Mouse (Mus musculus) hindbrain, embryonic 14.5 days (tissue): ENCODE results near the gene Kpna7. TPM values are rescaled to one million over a fixed set of nuclear protein-coding genes. Genes with fewer than 3 reads are reported as not detected.

ENCODE experiments used
- ATAC-seq: fragments of 200-750 bp; cut with Nextera tagmentation; 2 replicates; pipeline ENCODE4 v1.8.0; 2017; ENCODE audit warnings: moderate number of reproducible peaks, mild to moderate bottlenecking, moderate TSS enrichment, moderate library complexity; ENCODE audit not compliant: low FRiP score
- DNase-seq: peaks from one replicate; pipeline ENCODE4 v3.0.0-alpha.2; 2015; ENCODE audit warnings: low spot score
- H3K27ac ChIP-seq: fragments of 300-500 bp; sonication (generic); 2 replicates; pipeline ENCODE4 v1.5.1; 2014; ENCODE audit warnings: mild to moderate bottlenecking, moderate library complexity
- H3K27me3 ChIP-seq: fragments of 300-500 bp; sonication (generic); 2 replicates; pipeline ENCODE4 v1.6.1; 2014; ENCODE audit warnings: mild to moderate bottlenecking, low read length, mixed read lengths; ENCODE audit not compliant: control insufficient read depth, insufficient read depth
- H3K36me3 ChIP-seq: fragments of 300-500 bp; sonication (generic); replicated peaks from 2 replicates; pipeline ENCODE4 v1.6.1; 2014; ENCODE audit not compliant: control insufficient read depth, insufficient read depth
- H3K4me1 ChIP-seq: fragments of 300-500 bp; sonication (generic); replicated peaks from 2 replicates; pipeline ENCODE4 v1.6.1; 2014; ENCODE audit warnings: antibody characterized with exemption, low read length, mixed read lengths; ENCODE audit not compliant: control insufficient read depth, insufficient read depth
- H3K4me2 ChIP-seq: fragments of 300-500 bp; sonication (generic); replicated peaks from 2 replicates; pipeline ENCODE4 v1.6.1; 2014; ENCODE audit warnings: mild to moderate bottlenecking, moderate library complexity
- H3K4me3 ChIP-seq: fragments of 300-500 bp; sonication (generic); replicated peaks from 2 replicates; pipeline ENCODE4 v1.5.1; 2014; ENCODE audit warnings: mild to moderate bottlenecking, low read length
- H3K9ac ChIP-seq: fragments of 300-500 bp; sonication (generic); 2 replicates; pipeline ENCODE4 v1.6.1; 2014
- H3K9me3 ChIP-seq: fragments of 300-500 bp; sonication (generic); 2 replicates; pipeline ENCODE4 v1.6.1; 2016; ENCODE audit warnings: low read length; ENCODE audit not compliant: control insufficient read depth
- WGBS: fragments of 180-500 bp; shearing (Covaris S2); extraction: QIAGEN DNeasy Blood & Tissue Kit; methylation state at CpG from one replicate; pipeline ENCODE4 v1.1.7; 2014; 5-methylcytosine and 5-hydroxymethylcytosine counted together
- polyA plus RNA-seq: library from polyadenylated mRNA; unstranded; fragments of >200 nt; fragmentation: Nextera tagmentation; extraction: Ambion mirVana; gene quantifications from 2 replicates; pipeline ENCODE4 v1.2.1, GENCODE M21; 2014

The Kpna7 gene
- polyA plus RNA-seq, 1 experiment from 2014 or later, result not detected

GRCm38 (mm10) chr5:144964872-144965638 lies 118.8 kb downstream of the Kpna7 start:
- Histone ChIP-seq H3K4me3 (peak overlapping the region; percentile 94), H3K27me3 (no peaks in the 10 kb centered on the region), H3K9me3 (no peaks in the 10 kb centered on the region), H3K9ac (peak overlapping the region; percentile 99), H3K4me1 (peaks cover 31% of the 10 kb centered on the region), H3K4me2 (peak overlapping the region; percentile 79), H3K27ac (peak overlapping the region; percentile 92), H3K36me3 (0 out of 2 replicates have a peak, but pooled peaks cover 1% of the 10 kb centered on the region)
- DNase-seq, result peak; percentile 76
- WGBS, result under 1% methylated on average over 24 of the region's 56 CpGs
- peak; percentile 82 for ATAC-seq

- no peak overlapping the region for H3K9ac ChIP-seq
- WGBS, result 29% methylated on average over 8 of the region's 8 CpGs
Measured at GRCm38 (mm10) chr5:144964465-144964864, 119.4 kb downstream of the Kpna7 start.

GRCm38 (mm10) chr5:144963817-144964261 lies 120.0 kb downstream of the Kpna7 start:
- DNase-seq (peak; percentile 40), ATAC-seq (peak; percentile 14; the same call in 1 of the 2 replicates)
- 7% methylated on average over 13 of the region's 13 CpGs for WGBS
- H3K9me3 ChIP-seq, result no peaks in the 10 kb centered on the region
- peak overlapping the region; percentile 79 for H3K4me2 ChIP-seq
- H3K27ac ChIP-seq, result peak overlapping the region; percentile 68
- H3K36me3 ChIP-seq, result 0 out of 2 replicates have a peak, but pooled peaks cover 3% of the 10 kb centered on the region
- H3K9ac ChIP-seq, result 0 out of 2 replicates have a peak overlapping the region, but pooled peaks have one; percentile 31
- H3K27me3 ChIP-seq, result no peaks in the 10 kb centered on the region
- H3K4me3 ChIP-seq, result peak overlapping the region; percentile 94
- peaks cover 31% of the 10 kb centered on the region for H3K4me1 ChIP-seq

More at GRCm38 (mm10) chr5:144964465-144964864, 119.4 kb downstream of the Kpna7 start:
- H3K36me3 ChIP-seq, result 0 out of 2 replicates have a peak, but pooled peaks cover 3% of the 10 kb centered on the region
- no peaks in the 10 kb centered on the region for H3K27me3 ChIP-seq
- peak overlapping the region; percentile 79 for H3K4me2 ChIP-seq
- ATAC-seq (peak; percentile 56), DNase-seq (no peak)
- H3K27ac ChIP-seq, result no peak overlapping the region
- peak overlapping the region; percentile 94 for H3K4me3 ChIP-seq
- H3K9me3 ChIP-seq, result no peaks in the 10 kb centered on the region
- peaks cover 31% of the 10 kb centered on the region for H3K4me1 ChIP-seq

- no peaks in the 10 kb centered on the region for H3K27me3 ChIP-seq
- 0 out of 2 replicates have a peak, but pooled peaks cover 3% of the 10 kb centered on the region for H3K36me3 ChIP-seq
- 0 out of 2 replicates have a peak overlapping the region, but pooled peaks have one; percentile 31 for H3K9ac ChIP-seq
- peak overlapping the region; percentile 68 for H3K27ac ChIP-seq
- H3K4me1 ChIP-seq, result peaks cover 31% of the 10 kb centered on the region
- H3K9me3 ChIP-seq, result no peaks in the 10 kb centered on the region
- peak overlapping the region; percentile 79 for H3K4me2 ChIP-seq
- ATAC-seq (no peak), DNase-seq (no peak)
- H3K4me3 ChIP-seq, result peak overlapping the region; percentile 94
- 55% methylated on average over 3 of the region's 3 CpGs for WGBS
Measured at GRCm38 (mm10) chr5:144963401-144963800, 120.4 kb downstream of the Kpna7 start.

- Histone ChIP-seq H3K4me1 (peaks cover 13% of the 10 kb centered on the region), H3K36me3 (0 out of 2 replicates have a peak, but pooled peaks cover 3% of the 10 kb centered on the region), H3K27ac (no peak overlapping the region), H3K4me3 (no peak overlapping the region), H3K27me3 (no peaks in the 10 kb centered on the region), H3K4me2 (no peak overlapping the region), H3K9ac (no peak overlapping the region), H3K9me3 (no peaks in the 10 kb centered on the region)
- WGBS, result 86% methylated on average over 9 of the region's 9 CpGs
- DNase-seq, result no peak
- ATAC-seq, result no peak
Measured at GRCm38 (mm10) chr5:144958271-144958670, 125.6 kb downstream of the Kpna7 start.

- Histone ChIP-seq H3K4me3 (no peak overlapping the region), H3K4me1 (0 out of 2 replicates have a peak, but pooled peaks cover 5% of the 10 kb centered on the region), H3K9ac (no peak overlapping the region), H3K27me3 (no peaks in the 10 kb centered on the region), H3K27ac (no peak overlapping the region), H3K9me3 (no peaks in the 10 kb centered on the region), H3K36me3 (no peaks in the 10 kb centered on the region), H3K4me2 (no peak overlapping the region)
- 88% methylated on average over 7 of the region's 7 CpGs for WGBS
- no peak for DNase-seq
- ATAC-seq, result no peak
Measured at GRCm38 (mm10) chr5:144954432-144954831, 129.4 kb downstream of the Kpna7 start.

GRCm38 (mm10) chr5:144952592-144952991 lies 131.2 kb downstream of the Kpna7 start:
- no peak for DNase-seq
- peaks cover 9% of the 10 kb centered on the region; the same call in 1 of the 2 replicates for H3K4me1 ChIP-seq
- H3K4me2 ChIP-seq, result no peak overlapping the region
- no peak overlapping the region for H3K4me3 ChIP-seq
- ATAC-seq, result no peak
- WGBS, result 70% methylated on average over 2 of the region's 2 CpGs
- H3K27me3 ChIP-seq, result no peaks in the 10 kb centered on the region
- H3K9ac ChIP-seq, result no peak overlapping the region
- no peaks in the 10 kb centered on the region for H3K9me3 ChIP-seq
- no peaks in the 10 kb centered on the region for H3K36me3 ChIP-seq
- no peak overlapping the region for H3K27ac ChIP-seq

GRCm38 (mm10) chr5:144950428-144951051 lies 133.3 kb downstream of the Kpna7 start:
- H3K4me2 ChIP-seq, result no peak overlapping the region
- no peaks in the 10 kb centered on the region for H3K9me3 ChIP-seq
- peaks cover 18% of the 10 kb centered on the region; the same call in 1 of the 2 replicates for H3K4me1 ChIP-seq
- H3K4me3 ChIP-seq, result no peak overlapping the region
- no peak overlapping the region for H3K27ac ChIP-seq
- no peak for DNase-seq
- no peaks in the 10 kb centered on the region for H3K27me3 ChIP-seq
- no peaks in the 10 kb centered on the region for H3K36me3 ChIP-seq
- WGBS, result 90% methylated on average over 5 of the region's 5 CpGs
- H3K9ac ChIP-seq, result no peak overlapping the region
- ATAC-seq, result no peak

- Histone ChIP-seq H3K36me3 (no peaks in the 10 kb centered on the region), H3K4me3 (no peak overlapping the region), H3K4me2 (no peak overlapping the region), H3K9ac (no peak overlapping the region), H3K27me3 (no peaks in the 10 kb centered on the region), H3K9me3 (no peaks in the 10 kb centered on the region), H3K4me1 (peaks cover 21% of the 10 kb centered on the region; the same call in 1 of the 2 replicates), H3K27ac (no peak overlapping the region)
- no peak for DNase-seq
- ATAC-seq, result no peak
- 91% methylated on average over 4 of the region's 4 CpGs for WGBS
Measured at GRCm38 (mm10) chr5:144949856-144950255, 134.0 kb downstream of the Kpna7 start.
